Mouse (Mus musculus): ENCODE measurements around the gene Chmp1a. TPM values are rescaled to one million over a fixed set of nuclear protein-coding genes. Genes with fewer than 3 reads are reported as not detected.
"Not testable (repeated sequence)": the region's sequence is repeated elsewhere in the genome, so short reads cannot be mapped to it uniquely, and the experiment has no call there.

Chmp1a gene
- polyA plus RNA-seq, 1 experiment from 2014 or later: 113 TPM

DNA sequence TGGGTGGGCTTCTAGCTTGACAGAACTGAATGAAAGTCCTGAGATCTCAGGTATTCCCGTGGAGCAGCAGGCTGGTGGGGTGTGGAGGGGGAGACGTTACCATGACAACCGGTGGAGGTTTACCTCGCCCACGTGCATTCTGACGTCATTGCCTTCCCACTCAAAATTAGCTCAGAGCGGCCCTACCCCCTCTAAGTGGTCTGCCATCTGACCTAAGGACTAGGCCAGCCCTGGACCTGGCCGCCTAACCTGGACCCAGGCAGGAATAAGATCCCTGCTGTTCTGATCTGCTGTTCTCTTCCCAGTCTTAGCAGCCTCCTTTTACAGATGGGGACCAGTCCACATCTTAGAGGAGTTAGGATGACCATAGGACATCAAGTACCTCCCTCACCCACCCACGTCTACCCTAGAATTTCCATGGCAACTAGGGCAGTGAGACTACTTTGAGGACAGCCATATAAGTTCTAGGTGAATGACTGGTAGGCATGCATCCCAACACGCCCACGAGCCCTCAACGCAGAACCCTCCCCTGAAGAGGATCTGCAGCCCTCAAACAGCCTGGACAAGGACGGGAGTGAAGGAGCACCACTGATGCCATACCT is 22.5 kb upstream of the Chmp1a start:
- no peaks in the 10 kb centered on the region for H3K36me3 ChIP-seq (ENCODE audit: control insufficient read depth, insufficient read depth, low read length)
- 0 out of 2 replicates have a peak, but pooled peaks cover 6% of the 10 kb centered on the region for H3K4me1 ChIP-seq (ENCODE audit: control insufficient read depth, insufficient read depth, low read length)
- peak overlapping the region; percentile 61 for H3K4me3 ChIP-seq (ENCODE audit: low read depth, low read length)
- no peaks in the 10 kb centered on the region for H3K9me3 ChIP-seq (ENCODE audit: control insufficient read depth, low read length)
- H3K27me3 ChIP-seq (replicated peaks; ENCODE audit: control insufficient read depth, insufficient read depth, low read length): peaks cover 8% of the 10 kb centered on the region
- H3K9ac ChIP-seq (ENCODE audit: low read depth, low read length): peak overlapping the region; percentile 66
- DNase-seq (ENCODE audit: low spot score): no peak
- H3K27ac ChIP-seq (replicated peaks; ENCODE audit: low read depth, low read length): no peak overlapping the region
- WGBS: 34% methylated on average over 9 of the region's 13 CpGs
- peak; percentile 0; the same call in 1 of the 2 replicates for ATAC-seq (ENCODE audit: low read depth)
- H3K4me2 ChIP-seq (ENCODE audit: low read depth, low read length): peak overlapping the region; percentile 85

DNA sequence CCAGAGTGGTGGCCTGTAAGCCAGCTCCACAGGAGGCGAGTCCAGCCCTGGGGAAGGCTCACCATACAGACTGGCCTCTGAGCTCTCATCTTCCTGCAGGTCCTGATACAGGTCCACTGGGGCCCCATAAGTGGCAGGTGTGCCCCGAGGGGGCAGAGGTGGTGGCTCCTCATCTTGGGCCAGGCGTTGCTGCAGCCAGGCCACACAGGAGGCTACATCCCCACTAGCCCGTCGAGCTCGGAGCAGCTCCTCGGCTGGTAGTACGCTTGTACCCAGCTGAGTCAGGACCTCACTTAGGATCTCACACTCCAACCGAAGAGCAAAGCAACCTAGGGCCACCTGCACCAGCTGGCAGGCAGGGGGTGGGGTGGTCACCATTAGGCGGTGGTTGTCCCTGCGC is 21.2 kb upstream of the Chmp1a start:
- Histone ChIP-seq H3K27me3 (replicated peaks; ENCODE audit: control insufficient read depth, insufficient read depth, low read length) (peaks cover 8% of the 10 kb centered on the region), H3K4me1 (ENCODE audit: control insufficient read depth, insufficient read depth, low read length) (0 out of 2 replicates have a peak, but pooled peaks cover 6% of the 10 kb centered on the region), H3K9me3 (ENCODE audit: control insufficient read depth, low read length) (no peaks in the 10 kb centered on the region), H3K4me2 (ENCODE audit: low read depth, low read length) (no peak overlapping the region), H3K4me3 (ENCODE audit: low read depth, low read length) (no peak overlapping the region), H3K9ac (ENCODE audit: low read depth, low read length) (no peak overlapping the region), H3K36me3 (ENCODE audit: control insufficient read depth, insufficient read depth, low read length) (0 out of 2 replicates have a peak, but pooled peaks cover 7% of the 10 kb centered on the region), H3K27ac (replicated peaks; ENCODE audit: low read depth, low read length) (no peak overlapping the region)
- ATAC-seq (ENCODE audit: low read depth): no peak
- no peak for DNase-seq (ENCODE audit: low spot score)
- 78% methylated on average over 7 of the region's 11 CpGs for WGBS

DNA sequence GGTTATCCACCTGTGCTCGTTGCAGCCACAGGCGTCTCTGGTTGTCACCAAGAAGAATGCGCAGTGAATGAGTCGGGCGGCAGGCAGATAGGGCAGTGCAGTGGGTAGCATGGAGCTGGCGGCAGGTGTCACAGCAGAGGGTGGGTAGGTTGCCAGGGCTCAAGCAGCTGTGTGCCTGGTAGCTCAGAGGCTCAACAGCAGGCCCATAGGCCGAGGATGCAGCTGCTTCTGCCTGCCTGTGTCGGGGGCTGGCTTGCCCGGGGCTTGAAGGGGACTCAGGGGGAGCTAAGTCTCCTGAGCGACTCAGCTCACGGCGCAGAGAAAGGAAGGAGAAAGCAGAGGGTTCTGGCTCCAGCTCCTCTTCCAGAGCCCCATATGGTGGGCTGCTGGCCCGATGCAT is 20.7 kb upstream of the Chmp1a start:
- WGBS: 57% methylated on average over 12 of the region's 13 CpGs
- ATAC-seq (ENCODE audit: low read depth) (peak; percentile 10; the same call in 1 of the 2 replicates), DNase-seq (ENCODE audit: low spot score) (no peak)
- Histone ChIP-seq H3K4me2 (ENCODE audit: low read depth, low read length) (no peak overlapping the region), H3K4me3 (ENCODE audit: low read depth, low read length) (no peak overlapping the region), H3K27me3 (replicated peaks; ENCODE audit: control insufficient read depth, insufficient read depth, low read length) (peaks cover 8% of the 10 kb centered on the region), H3K4me1 (ENCODE audit: control insufficient read depth, insufficient read depth, low read length) (0 out of 2 replicates have a peak, but pooled peaks cover 6% of the 10 kb centered on the region), H3K36me3 (ENCODE audit: control insufficient read depth, insufficient read depth, low read length) (0 out of 2 replicates have a peak, but pooled peaks cover 12% of the 10 kb centered on the region), H3K9me3 (ENCODE audit: control insufficient read depth, low read length) (no peaks in the 10 kb centered on the region), H3K27ac (replicated peaks; ENCODE audit: low read depth, low read length) (no peak overlapping the region), H3K9ac (ENCODE audit: low read depth, low read length) (no peak overlapping the region)

- no peak for DNase-seq (ENCODE audit: low spot score)
- peaks cover 19% of the 10 kb centered on the region for H3K36me3 ChIP-seq (ENCODE audit: control insufficient read depth, insufficient read depth, low read length)
- no peak overlapping the region for H3K27ac ChIP-seq (replicated peaks; ENCODE audit: low read depth, low read length)
- WGBS: 43% methylated on average over 7 of the region's 7 CpGs
- H3K9me3 ChIP-seq (ENCODE audit: control insufficient read depth, low read length): no peaks in the 10 kb centered on the region
- ATAC-seq (ENCODE audit: low read depth): no peak
- 0 out of 2 replicates have a peak, but pooled peaks cover 6% of the 10 kb centered on the region for H3K4me1 ChIP-seq (ENCODE audit: control insufficient read depth, insufficient read depth, low read length)
- peaks cover 8% of the 10 kb centered on the region for H3K27me3 ChIP-seq (replicated peaks; ENCODE audit: control insufficient read depth, insufficient read depth, low read length)
- no peak overlapping the region for H3K4me2 ChIP-seq (ENCODE audit: low read depth, low read length)
- no peak overlapping the region for H3K9ac ChIP-seq (ENCODE audit: low read depth, low read length)
- no peak overlapping the region for H3K4me3 ChIP-seq (ENCODE audit: low read depth, low read length)
Observed at GRCm38 (mm10) chr8:123232553-123232952, 20.0 kb upstream of the Chmp1a start.

DNA sequence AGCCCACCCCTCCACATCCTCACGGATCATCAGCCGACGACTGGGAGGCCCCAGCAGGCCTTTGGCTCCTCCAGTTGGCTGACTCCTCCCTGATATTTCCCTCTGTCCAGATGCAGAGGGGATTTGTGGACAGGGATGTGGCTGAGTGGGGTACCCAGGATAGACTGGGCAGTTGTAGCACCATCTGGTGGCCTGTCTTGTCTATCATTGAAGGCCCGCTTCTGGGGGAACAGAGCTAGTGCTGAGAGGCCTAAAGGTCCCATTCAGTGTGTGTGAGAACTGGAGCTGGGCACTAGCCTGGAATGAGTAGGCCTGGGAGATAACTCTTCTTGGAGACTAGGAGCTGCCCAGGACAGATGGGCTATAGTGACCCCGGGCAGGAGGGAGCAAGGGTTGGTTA is 19.2 kb upstream of the Chmp1a start:
- ATAC-seq (ENCODE audit: low read depth) (no peak), DNase-seq (ENCODE audit: low spot score) (no peak)
- H3K4me3 ChIP-seq (ENCODE audit: low read depth, low read length): no peak overlapping the region

DNA sequence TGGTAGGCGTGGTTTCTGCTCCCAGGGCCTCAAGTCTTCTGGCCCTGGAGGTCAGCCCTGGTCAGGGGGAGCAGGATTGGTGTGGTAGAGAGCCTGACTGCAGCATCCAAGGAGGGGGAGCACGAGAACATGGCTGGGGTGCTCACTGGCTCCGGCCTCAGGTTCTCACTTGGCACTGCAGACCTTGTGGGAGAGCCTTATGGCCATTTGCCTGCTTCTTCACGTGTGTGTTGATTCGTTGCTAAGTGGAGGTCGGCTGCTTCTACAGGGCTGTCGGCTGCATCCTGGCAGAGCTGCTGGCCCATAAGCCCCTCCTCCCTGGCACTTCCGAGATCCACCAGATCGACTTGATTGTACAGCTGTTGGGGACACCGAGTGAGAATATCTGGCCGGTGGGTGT is 17.8 kb upstream of the Chmp1a start:
- not testable (repeated sequence) for H3K4me3 ChIP-seq (ENCODE audit: low read depth, low read length); DNase-seq (ENCODE audit: low spot score); H3K27ac ChIP-seq (replicated peaks; ENCODE audit: low read depth, low read length); H3K4me1 ChIP-seq (ENCODE audit: control insufficient read depth, insufficient read depth, low read length); H3K9ac ChIP-seq (ENCODE audit: low read depth, low read length); H3K27me3 ChIP-seq (replicated peaks; ENCODE audit: control insufficient read depth, insufficient read depth, low read length); H3K9me3 ChIP-seq (ENCODE audit: control insufficient read depth, low read length); ATAC-seq (ENCODE audit: low read depth); H3K4me2 ChIP-seq (ENCODE audit: low read depth, low read length)
- H3K36me3 ChIP-seq (ENCODE audit: control insufficient read depth, insufficient read depth, low read length): peaks cover 32% of the 10 kb centered on the region
- WGBS: 85% methylated on average over 5 of the region's 11 CpGs

More for the DNA sequence above, 19.2 kb upstream of the Chmp1a start:
- Histone ChIP-seq H3K36me3 (ENCODE audit: control insufficient read depth, insufficient read depth, low read length) (peaks cover 28% of the 10 kb centered on the region), H3K4me1 (ENCODE audit: control insufficient read depth, insufficient read depth, low read length) (0 out of 2 replicates have a peak, but pooled peaks cover 6% of the 10 kb centered on the region), H3K4me2 (ENCODE audit: low read depth, low read length) (no peak overlapping the region), H3K27ac (replicated peaks; ENCODE audit: low read depth, low read length) (no peak overlapping the region), H3K27me3 (replicated peaks; ENCODE audit: control insufficient read depth, insufficient read depth, low read length) (peaks cover 8% of the 10 kb centered on the region), H3K9ac (ENCODE audit: low read depth, low read length) (no peak overlapping the region; the same call in 1 of the 2 replicates), H3K9me3 (ENCODE audit: control insufficient read depth, low read length) (no peaks in the 10 kb centered on the region)
- WGBS: 60% methylated on average over 5 of the region's 5 CpGs

DNA sequence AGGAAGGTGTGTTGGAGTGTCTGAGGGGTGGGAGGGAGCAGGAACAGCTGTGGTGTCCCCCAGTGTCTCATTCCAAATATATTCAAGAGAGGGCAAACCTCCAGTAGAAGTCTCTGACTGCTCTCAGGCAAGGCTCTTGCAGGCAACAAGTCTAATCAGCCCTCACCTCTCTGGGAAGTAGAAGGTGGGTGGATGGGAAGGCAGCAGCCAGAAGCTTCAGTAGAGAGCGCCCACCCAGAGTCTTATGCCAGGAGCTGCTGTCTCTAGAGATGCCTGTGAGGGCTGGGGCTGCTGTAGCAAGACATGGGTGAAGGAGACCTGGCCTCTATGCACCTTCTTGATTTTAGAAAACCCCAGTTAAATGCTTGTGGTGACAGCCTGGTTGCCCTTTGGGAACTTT is 15.9 kb upstream of the Chmp1a start:
- DNase-seq (ENCODE audit: low spot score) (no peak), ATAC-seq (ENCODE audit: low read depth) (no peak)
- no peaks in the 10 kb centered on the region for H3K27me3 ChIP-seq (replicated peaks; ENCODE audit: control insufficient read depth, insufficient read depth, low read length)
- H3K36me3 ChIP-seq (ENCODE audit: control insufficient read depth, insufficient read depth, low read length): peaks cover 32% of the 10 kb centered on the region
- H3K27ac ChIP-seq (replicated peaks; ENCODE audit: low read depth, low read length): no peak overlapping the region
- H3K4me2 ChIP-seq (ENCODE audit: low read depth, low read length): no peak overlapping the region
- no peak overlapping the region for H3K9ac ChIP-seq (ENCODE audit: low read depth, low read length)
- H3K4me1 ChIP-seq (ENCODE audit: control insufficient read depth, insufficient read depth, low read length): peaks cover 8% of the 10 kb centered on the region
- H3K4me3 ChIP-seq (ENCODE audit: low read depth, low read length): no peak overlapping the region
- 86% methylated on average over 1 of the region's 1 CpGs for WGBS
- no peaks in the 10 kb centered on the region for H3K9me3 ChIP-seq (ENCODE audit: control insufficient read depth, low read length)

GRCm38 (mm10) chr8:123224278-123225266 is 12.0 kb upstream of the Chmp1a start, which contains the start of gene Cdk10:
Cdk10 (plus strand) TSS chr8:123224842.
- Histone ChIP-seq H3K9me3 (ENCODE audit: control insufficient read depth, low read length) (no peaks in the 10 kb centered on the region), H3K4me2 (ENCODE audit: low read depth, low read length) (peak within 1 kb of the TSS; percentile 81), H3K4me3 (ENCODE audit: low read depth, low read length) (peak within 1 kb of the TSS; percentile 85), H3K4me1 (ENCODE audit: control insufficient read depth, insufficient read depth, low read length) (peaks cover 8% of the 10 kb centered on the region), H3K27me3 (replicated peaks; ENCODE audit: control insufficient read depth, insufficient read depth, low read length) (no peaks in the 10 kb centered on the region), H3K9ac (ENCODE audit: low read depth, low read length) (peak within 1 kb of the TSS; percentile 92), H3K36me3 (ENCODE audit: control insufficient read depth, insufficient read depth, low read length) (peaks cover 32% of the 10 kb centered on the region), H3K27ac (replicated peaks; ENCODE audit: low read depth, low read length) (peak within 1 kb of the TSS; percentile 89)
- peak; percentile 93 for ATAC-seq (ENCODE audit: low read depth)
- WGBS: 3% methylated on average over 51 of the region's 59 CpGs
- DNase-seq (ENCODE audit: low spot score): peak; percentile 95

Measured in embryonic facial prominence, embryonic 14.5 days (tissue).